Mouse (Mus musculus) C2C12 (cell line): Measurements from ENCODE around the gene Amer1. TPM values are rescaled to one million over a fixed set of nuclear protein-coding genes. Genes with fewer than 3 reads are reported as not detected.

ENCODE experiments used
- H3K27me3 ChIP-seq: one replicate; pipeline ENCODE4 v1.6.1; 2011; ENCODE audit not compliant: control insufficient read depth, insufficient read depth, insufficient read length
- H3K36me3 ChIP-seq: one replicate; pipeline ENCODE4 v1.6.1; 2011; ENCODE audit not compliant: control insufficient read depth, insufficient read depth
- H3K4me3 ChIP-seq: one replicate; pipeline ENCODE4 v1.5.1; 2011; ENCODE audit warnings: mild to moderate bottlenecking, control low read depth; ENCODE audit not compliant: poor library complexity, insufficient read depth, severe bottlenecking
- H3K79me2 ChIP-seq: one replicate; pipeline ENCODE4 v1.6.1; 2011; ENCODE audit not compliant: control insufficient read depth, insufficient read depth
- H3K79me3 ChIP-seq: one replicate; pipeline ENCODE4 v1.6.1; 2011; ENCODE audit warnings: low read depth, control low read depth
- H3ac ChIP-seq: one replicate; pipeline ENCODE3; 2011; ENCODE audit warnings: low read depth; ENCODE audit not compliant: control insufficient read depth, insufficient read length
- CEBPB ChIP-seq: IDR thresholded peaks from one replicate; pipeline ENCODE4 v1.6.1; 2011; ENCODE audit warnings: low read depth, mild to moderate bottlenecking, control low read depth, moderate library complexity
- CTCF ChIP-seq: IDR thresholded peaks from one replicate; pipeline ENCODE4 v1.5.1; 2011; ENCODE audit not compliant: control insufficient read depth, insufficient read depth, insufficient read length
- FOSL1 ChIP-seq: IDR thresholded peaks from one replicate; pipeline ENCODE4 v1.8.0; 2011; ENCODE audit warnings: mild to moderate bottlenecking, low read length; ENCODE audit not compliant: poor library complexity, insufficient read depth, severe bottlenecking
- MAX ChIP-seq: IDR thresholded peaks from one replicate; pipeline ENCODE4 v1.6.1; 2011; ENCODE audit warnings: mild to moderate bottlenecking, control low read depth
- MYOD1 ChIP-seq: IDR thresholded peaks from one replicate; pipeline ENCODE4 v1.6.1; 2011; ENCODE audit warnings: low read depth; ENCODE audit not compliant: control insufficient read depth, insufficient read length
- MYOG ChIP-seq: IDR thresholded peaks from one replicate; pipeline ENCODE4 v1.6.1; 2011; ENCODE audit not compliant: control insufficient read depth, insufficient read length; ENCODE audit errors: extremely low read depth
- USF1 ChIP-seq: IDR thresholded peaks from one replicate; pipeline ENCODE4 v1.6.1; 2011; ENCODE audit warnings: low read depth, mild to moderate bottlenecking, control low read depth, moderate library complexity
- long read RNA-seq, 2 experiments: library from polyadenylated mRNA; unstranded; transcript quantifications; one replicate each; pipeline ENCODE4 v2.0.0; 2019 to 2020
- polyA plus RNA-seq: library from polyadenylated mRNA; unstranded; fragments of >200 nt; fragmentation: generic; extraction: Trizol; gene quantifications from one replicate; pipeline ENCODE4 v1.2.1, GENCODE M21; 2012; ENCODE audit warnings: missing spikeins

The Amer1 gene
- 1.6 TPM for polyA plus RNA-seq
- long read RNA-seq, experiment 1, full-length matches to known transcripts: 9 of 12 reads
- long read RNA-seq, experiment 1, partial matches to known transcripts: 0 of 12 reads
- long read RNA-seq, experiment 1, other reads (novel, unspliced or antisense): 3 of 12 reads
- long read RNA-seq, experiment 2, full-length matches to known transcripts: 13 of 14 reads
- long read RNA-seq, experiment 2, partial matches to known transcripts: 0 of 14 reads
- long read RNA-seq, experiment 2, other reads (novel, unspliced or antisense): 1 of 14 reads

GRCm38 (mm10) chrX:95444776-95445111 is at the start of gene Amer1:
Amer1 (minus strand) TSS chrX:95444872.
- Histone ChIP-seq H3K79me2 (no peaks in the 10 kb centered on the region), H3K36me3 (no peaks in the 10 kb centered on the region), H3K79me3 (no peaks in the 10 kb centered on the region), H3ac (peak within 1 kb of the TSS; percentile 79), H3K4me3 (peak within 1 kb of the TSS; percentile 41), H3K27me3 (no peaks in the 10 kb centered on the region)
- TF ChIP-seq MYOG (no peak), CEBPB (no peak), MAX (no peak), MYOD1 (no peak), USF1 (no peak), FOSL1 (no peak), CTCF (no peak)

- Histone ChIP-seq H3K4me3 (no peak overlapping the region), H3K27me3 (no peaks in the 10 kb centered on the region), H3ac (no peak overlapping the region), H3K79me3 (no peaks in the 10 kb centered on the region), H3K79me2 (no peaks in the 10 kb centered on the region), H3K36me3 (no peaks in the 10 kb centered on the region)
- TF ChIP-seq CEBPB: no peak
- TF ChIP-seq MYOG: no peak
- TF ChIP-seq CTCF: no peak
- no peak for TF ChIP-seq USF1
- TF ChIP-seq FOSL1: no peak
- no peak for TF ChIP-seq MYOD1
- no peak for TF ChIP-seq MAX
Measured at GRCm38 (mm10) chrX:95457166-95457565, 12.5 kb upstream of the Amer1 start.

- Histone ChIP-seq H3ac (no peak overlapping the region), H3K79me3 (no peaks in the 10 kb centered on the region), H3K36me3 (no peaks in the 10 kb centered on the region), H3K79me2 (no peaks in the 10 kb centered on the region), H3K4me3 (no peak overlapping the region), H3K27me3 (no peaks in the 10 kb centered on the region)
- no peak for TF ChIP-seq FOSL1
- TF ChIP-seq MAX: no peak
- TF ChIP-seq CTCF: no peak
- TF ChIP-seq MYOD1: no peak
- no peak for TF ChIP-seq CEBPB
- no peak for TF ChIP-seq MYOG
- no peak for TF ChIP-seq USF1
Measured at GRCm38 (mm10) chrX:95445866-95446265, 1.2 kb upstream of the Amer1 start.

GRCm38 (mm10) chrX:95445141-95445540 is 469 bp upstream of the Amer1 start:
- Histone ChIP-seq H3K79me3 (no peaks in the 10 kb centered on the region), H3K27me3 (no peaks in the 10 kb centered on the region), H3ac (peak overlapping the region; percentile 32), H3K4me3 (peak overlapping the region; percentile 11), H3K79me2 (no peaks in the 10 kb centered on the region), H3K36me3 (no peaks in the 10 kb centered on the region)
- TF ChIP-seq CTCF (no peak), MYOD1 (no peak), FOSL1 (no peak), MYOG (no peak), CEBPB (no peak), USF1 (no peak)

- H3K79me3 ChIP-seq: no peaks in the 10 kb centered on the region
- H3K4me3 ChIP-seq: peak overlapping the region; percentile 41
- no peaks in the 10 kb centered on the region for H3K27me3 ChIP-seq
- TF ChIP-seq CTCF (no peak), MAX (no peak)
- H3K79me2 ChIP-seq: no peaks in the 10 kb centered on the region
- H3ac ChIP-seq: peak overlapping the region; percentile 79
- no peaks in the 10 kb centered on the region for H3K36me3 ChIP-seq
Measured at GRCm38 (mm10) chrX:95443898-95444775, 535 bp downstream of the Amer1 start.
